Mouse (Mus musculus) E14TG2a.4 (cell line): ENCODE measurements around the gene Usp42.

Source experiments
- CTCF ChIP-seq: conservative IDR thresholded peaks from 2 replicates; pipeline ENCODE4 v1.5.1; 2014; ENCODE audit warnings: low read length
- NANOG ChIP-seq: IDR thresholded peaks from 2 replicates; pipeline ENCODE4 v1.6.1; 2014; ENCODE audit warnings: borderline replicate concordance, low read length, mixed read lengths

GRCm38 (mm10) chr5:143721962-143722361, 10.1 kb downstream of the Usp42 start:
- TF ChIP-seq CTCF (no peak), NANOG (no peak)
